Mouse (Mus musculus) kidney, postnatal 0 days (tissue): ENCODE measurements around the gene Wdr18. TPM values are rescaled to one million over a fixed set of nuclear protein-coding genes. Genes with fewer than 3 reads are reported as not detected.

Experiments
- ATAC-seq: fragments of 200-750 bp; cut with Nextera tagmentation; replicated peaks from 2 replicates; pipeline ENCODE4 v1.8.0; 2017; ENCODE audit warnings: low read depth, moderate number of reproducible peaks, moderate TSS enrichment, moderate library complexity; ENCODE audit not compliant: low FRiP score
- DNase-seq: peaks from one replicate; pipeline ENCODE4 v3.0.0-alpha.2; 2016; ENCODE audit warnings: low spot score
- H3K27ac ChIP-seq: fragments of 300-500 bp; sonication (generic); 2 replicates; pipeline ENCODE4 v1.5.1; 2014; ENCODE audit warnings: mild to moderate bottlenecking
- H3K27me3 ChIP-seq: fragments of 300-500 bp; sonication (generic); 2 replicates; pipeline ENCODE4 v1.6.1; 2014; ENCODE audit warnings: low read length, mixed read lengths; ENCODE audit not compliant: insufficient read depth
- H3K36me3 ChIP-seq: fragments of 300-500 bp; sonication (generic); 2 replicates; pipeline ENCODE4 v1.6.1; 2014; ENCODE audit warnings: low read length, mixed read lengths; ENCODE audit not compliant: insufficient read depth
- H3K4me1 ChIP-seq: fragments of 300-500 bp; sonication (generic); replicated peaks from 2 replicates; pipeline ENCODE4 v1.6.1; 2014; ENCODE audit warnings: antibody characterized with exemption, low read length, mixed read lengths; ENCODE audit not compliant: insufficient read depth
- H3K4me2 ChIP-seq: fragments of 300-500 bp; sonication (generic); 2 replicates; pipeline ENCODE4 v1.6.1; 2014; ENCODE audit warnings: mild to moderate bottlenecking, low read length, moderate library complexity, mixed read lengths
- H3K4me3 ChIP-seq: fragments of 300-500 bp; sonication (generic); replicated peaks from 2 replicates; pipeline ENCODE4 v1.5.1; 2014; ENCODE audit warnings: low read depth, low read length
- H3K9ac ChIP-seq: fragments of 300-500 bp; sonication (generic); 2 replicates; pipeline ENCODE4 v1.6.1; 2014; ENCODE audit warnings: low read depth, low read length
- H3K9me3 ChIP-seq: fragments of 300-500 bp; sonication (generic); replicated peaks from 2 replicates; pipeline ENCODE4 v1.6.1; 2016; ENCODE audit warnings: low read length, inconsistent platforms, mixed read lengths
- CTCF ChIP-seq: IDR thresholded peaks from 2 replicates; pipeline ENCODE4 v1.5.1; 2016; ENCODE audit warnings: antibody characterized with exemption, low read depth, mild to moderate bottlenecking, moderate library complexity
- WGBS: fragments of 180-500 bp; shearing (Covaris S2); extraction: QIAGEN DNeasy Blood & Tissue Kit; methylation state at CpG from one replicate; pipeline ENCODE4 v1.1.7; 2014; 5-methylcytosine and 5-hydroxymethylcytosine counted together
- polyA plus RNA-seq: library from polyadenylated mRNA; unstranded; fragments of >200 nt; fragmentation: Nextera tagmentation; extraction: Ambion mirVana; gene quantifications from 2 replicates; pipeline ENCODE4 v1.2.1, GENCODE M21; 2015

Gene Wdr18
- polyA plus RNA-seq, 1 experiment from 2014 or later = 78.9 TPM

DNA sequence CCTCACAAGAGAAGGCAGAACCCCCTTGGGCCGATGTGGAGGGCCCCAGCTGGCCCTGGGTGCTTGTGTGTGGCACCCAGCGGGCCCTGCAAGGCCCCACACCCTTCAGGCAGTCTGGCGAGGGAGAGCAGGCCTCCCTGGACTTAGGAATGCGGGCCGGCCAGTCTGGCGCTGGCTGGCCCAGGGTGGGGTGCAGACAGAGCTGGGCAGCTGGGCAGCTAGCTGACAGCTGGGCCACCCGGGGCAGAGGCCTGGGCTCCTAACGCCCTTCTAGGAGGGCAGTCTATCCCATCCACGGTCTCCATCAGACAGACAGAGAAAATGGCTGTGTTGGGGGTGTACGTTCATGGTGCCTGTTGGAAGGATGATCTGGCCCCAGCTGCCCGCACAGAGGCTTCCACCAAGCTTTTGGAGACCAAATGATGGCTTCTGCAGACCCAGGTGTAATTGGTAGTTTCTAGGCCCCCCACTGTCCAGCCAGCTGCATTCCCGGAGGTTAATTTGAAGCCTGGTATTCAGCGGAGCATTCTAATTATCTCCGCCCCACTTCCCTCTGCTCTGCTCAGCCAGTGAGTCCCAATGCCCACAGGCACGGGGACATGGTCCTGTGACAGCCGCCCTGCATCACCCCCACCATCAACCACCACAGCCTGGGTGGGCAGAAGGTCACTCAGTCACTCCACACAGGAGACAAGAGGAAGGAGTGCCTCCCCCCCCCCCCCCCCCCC lies 14.3 kb upstream of the Wdr18 start:
- peak overlapping the region; percentile 31; the same call in 1 of the 2 replicates for H3K9ac ChIP-seq
- no peak overlapping the region for H3K4me3 ChIP-seq
- H3K9me3 ChIP-seq = no peaks in the 10 kb centered on the region
- ATAC-seq = peak; percentile 85
- peak; percentile 79 for DNase-seq
- no peak overlapping the region for H3K4me2 ChIP-seq
- peak overlapping the region; percentile 81 for H3K27ac ChIP-seq
- TF ChIP-seq CTCF = no peak
- peaks cover 20% of the 10 kb centered on the region for H3K36me3 ChIP-seq
- H3K4me1 ChIP-seq = peaks cover 20% of the 10 kb centered on the region; the same call in 1 of the 2 replicates
- WGBS = 31% methylated on average over 16 of the region's 16 CpGs
- H3K27me3 ChIP-seq = no peaks in the 10 kb centered on the region

DNA sequence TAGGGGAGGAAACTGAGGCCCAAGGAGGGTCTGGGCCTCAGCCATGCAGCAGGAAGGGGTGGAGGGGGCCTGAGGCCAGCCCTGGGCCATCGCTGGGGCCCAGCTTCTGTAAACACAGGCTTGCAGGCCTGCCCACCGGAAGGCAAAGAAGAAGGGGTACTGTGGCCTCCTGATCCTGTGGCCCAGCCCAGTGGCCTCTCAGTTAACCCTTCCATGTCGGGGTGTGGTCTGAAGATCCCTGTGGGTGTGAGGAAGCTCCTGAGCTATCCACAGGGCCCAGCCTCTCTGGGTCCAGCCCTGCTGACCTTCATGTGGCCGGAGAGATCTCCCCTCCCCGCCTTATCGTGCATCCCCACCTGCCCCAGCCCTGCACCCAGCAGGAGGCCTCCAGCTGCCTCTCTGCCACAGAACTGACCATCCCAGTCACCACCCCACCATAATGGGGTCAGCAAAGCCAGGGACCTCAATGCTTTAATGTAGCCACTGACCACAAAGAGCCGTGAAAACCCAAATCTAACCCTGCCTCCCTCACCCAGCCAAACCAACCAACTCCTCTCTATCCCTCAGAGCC lies 13.1 kb upstream of the Wdr18 start:
- Histone ChIP-seq H3K4me2 (peak overlapping the region; percentile 6; the same call in 1 of the 2 replicates), H3K27ac (peak overlapping the region; percentile 81), H3K4me3 (no peak overlapping the region), H3K4me1 (peaks cover 19% of the 10 kb centered on the region; the same call in 1 of the 2 replicates), H3K9ac (peak overlapping the region; percentile 39; the same call in 1 of the 2 replicates), H3K36me3 (peaks cover 32% of the 10 kb centered on the region), H3K27me3 (no peaks in the 10 kb centered on the region), H3K9me3 (no peaks in the 10 kb centered on the region)
- TF ChIP-seq CTCF = no peak
- no peak for ATAC-seq
- WGBS = 22% methylated on average over 7 of the region's 7 CpGs
- DNase-seq = no peak

DNA sequence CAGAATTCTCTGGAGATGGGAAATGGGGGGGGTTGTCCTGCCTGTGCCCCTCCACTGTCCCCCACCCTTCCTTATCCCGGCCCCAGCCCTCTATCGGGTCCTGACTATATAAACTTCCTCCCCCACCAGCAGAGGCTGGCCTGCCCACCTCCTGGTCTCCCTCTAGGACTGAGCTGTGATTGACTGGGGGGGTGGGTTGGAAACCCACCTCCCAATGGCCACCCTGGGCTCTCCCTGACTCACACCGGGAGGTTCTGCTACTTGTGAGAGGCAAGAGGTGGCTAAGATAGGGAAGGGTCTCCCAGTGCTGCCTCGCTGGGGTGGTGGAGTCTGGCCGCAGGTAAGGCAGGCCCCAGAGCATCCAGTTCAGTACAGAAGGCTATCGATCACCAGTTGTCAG lies 12.4 kb upstream of the Wdr18 start:
- DNase-seq (no peak), ATAC-seq (no peak)
- peaks cover 19% of the 10 kb centered on the region; the same call in 1 of the 2 replicates for H3K4me1 ChIP-seq
- no peaks in the 10 kb centered on the region for H3K27me3 ChIP-seq
- no peaks in the 10 kb centered on the region for H3K9me3 ChIP-seq
- H3K36me3 ChIP-seq = peaks cover 32% of the 10 kb centered on the region
- no peak overlapping the region for H3K4me2 ChIP-seq
- TF ChIP-seq CTCF = no peak
- H3K9ac ChIP-seq = no peak overlapping the region
- no peak overlapping the region for H3K4me3 ChIP-seq
- no peak overlapping the region for H3K27ac ChIP-seq
- 72% methylated on average over 6 of the region's 6 CpGs for WGBS

DNA sequence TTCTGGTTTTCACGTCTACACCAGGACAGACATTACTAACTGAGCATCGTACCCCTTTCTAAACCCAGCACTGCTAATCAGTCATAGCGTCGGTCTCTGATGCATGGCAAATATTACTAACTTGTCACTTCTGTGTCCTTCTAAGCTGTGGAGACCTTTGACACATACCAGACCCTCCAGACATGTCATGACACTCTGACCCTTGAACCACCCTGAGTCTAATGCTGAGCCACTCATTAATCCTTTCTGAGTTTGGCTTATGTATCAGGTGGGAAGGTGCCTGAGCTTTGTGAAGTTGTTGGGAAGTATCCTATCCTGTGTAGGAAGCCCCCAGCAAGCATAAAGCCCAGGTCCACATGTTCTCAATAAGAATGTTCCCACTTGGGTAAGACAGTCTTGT lies 10.1 kb upstream of the Wdr18 start:
- WGBS = 88% methylated on average over 4 of the region's 4 CpGs
- H3K4me3 ChIP-seq = no peak overlapping the region
- H3K36me3 ChIP-seq = peaks cover 37% of the 10 kb centered on the region
- H3K9ac ChIP-seq = no peak overlapping the region
- no peaks in the 10 kb centered on the region for H3K27me3 ChIP-seq
- no peak overlapping the region for H3K4me2 ChIP-seq
- ATAC-seq = no peak
- peaks cover 11% of the 10 kb centered on the region; the same call in 1 of the 2 replicates for H3K4me1 ChIP-seq
- no peaks in the 10 kb centered on the region for H3K9me3 ChIP-seq
- no peak overlapping the region for H3K27ac ChIP-seq
- TF ChIP-seq CTCF = no peak
- no peak for DNase-seq

GRCm38 (mm10) chr10:79950661-79951060 lies 9.3 kb upstream of the Wdr18 start:
- no peak overlapping the region for H3K27ac ChIP-seq
- no peak overlapping the region for H3K4me2 ChIP-seq
- no peak overlapping the region for H3K4me3 ChIP-seq
- no peak for TF ChIP-seq CTCF
- no peak for ATAC-seq
- no peaks in the 10 kb centered on the region for H3K27me3 ChIP-seq
- H3K9ac ChIP-seq = no peak overlapping the region
- peaks cover 37% of the 10 kb centered on the region for H3K36me3 ChIP-seq
- H3K4me1 ChIP-seq = peaks cover 11% of the 10 kb centered on the region; the same call in 1 of the 2 replicates
- no peak for DNase-seq
- 86% methylated on average over 18 of the region's 18 CpGs for WGBS
- no peaks in the 10 kb centered on the region for H3K9me3 ChIP-seq

DNA sequence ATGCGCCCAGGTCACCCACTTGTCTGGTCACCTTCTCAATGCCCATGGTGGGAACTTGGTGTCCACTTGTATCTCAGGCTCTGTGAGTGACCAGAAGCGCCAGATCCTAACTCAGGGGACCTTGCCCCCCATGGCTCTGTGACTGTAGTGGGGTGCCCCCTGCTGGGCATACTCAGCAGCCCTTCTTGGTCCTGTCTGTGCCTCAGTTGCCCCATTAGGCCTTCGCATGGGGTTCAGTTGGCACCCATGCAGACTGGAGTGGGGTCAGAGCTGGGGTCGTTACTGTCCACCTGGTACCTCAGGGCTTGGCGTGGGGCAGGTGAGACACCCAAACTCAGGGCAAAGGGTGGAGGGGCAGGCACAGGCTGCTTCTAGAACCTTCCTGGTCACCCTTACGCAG lies 6.0 kb upstream of the Wdr18 start:
- H3K4me1 ChIP-seq = no peaks in the 10 kb centered on the region; the same call in 1 of the 2 replicates
- H3K9me3 ChIP-seq = no peaks in the 10 kb centered on the region
- H3K27ac ChIP-seq = no peak overlapping the region
- H3K4me2 ChIP-seq = no peak overlapping the region
- WGBS = 91% methylated on average over 6 of the region's 6 CpGs
- no peak overlapping the region for H3K9ac ChIP-seq
- peak; percentile 75 for TF ChIP-seq CTCF
- no peak overlapping the region for H3K4me3 ChIP-seq
- DNase-seq (no peak), ATAC-seq (no peak)
- H3K36me3 ChIP-seq = peaks cover 32% of the 10 kb centered on the region
- no peaks in the 10 kb centered on the region for H3K27me3 ChIP-seq
